Mouse (Mus musculus): ENCODE data around the gene Mesd.
A peak's percentile ranks its signal among the peaks of the same experiment; 100 is the strongest.
"Not testable (repeated sequence)": the region's sequence is repeated elsewhere in the genome, so short reads cannot be mapped to it uniquely, and the experiment has no call there.

Gene Mesd

DNA sequence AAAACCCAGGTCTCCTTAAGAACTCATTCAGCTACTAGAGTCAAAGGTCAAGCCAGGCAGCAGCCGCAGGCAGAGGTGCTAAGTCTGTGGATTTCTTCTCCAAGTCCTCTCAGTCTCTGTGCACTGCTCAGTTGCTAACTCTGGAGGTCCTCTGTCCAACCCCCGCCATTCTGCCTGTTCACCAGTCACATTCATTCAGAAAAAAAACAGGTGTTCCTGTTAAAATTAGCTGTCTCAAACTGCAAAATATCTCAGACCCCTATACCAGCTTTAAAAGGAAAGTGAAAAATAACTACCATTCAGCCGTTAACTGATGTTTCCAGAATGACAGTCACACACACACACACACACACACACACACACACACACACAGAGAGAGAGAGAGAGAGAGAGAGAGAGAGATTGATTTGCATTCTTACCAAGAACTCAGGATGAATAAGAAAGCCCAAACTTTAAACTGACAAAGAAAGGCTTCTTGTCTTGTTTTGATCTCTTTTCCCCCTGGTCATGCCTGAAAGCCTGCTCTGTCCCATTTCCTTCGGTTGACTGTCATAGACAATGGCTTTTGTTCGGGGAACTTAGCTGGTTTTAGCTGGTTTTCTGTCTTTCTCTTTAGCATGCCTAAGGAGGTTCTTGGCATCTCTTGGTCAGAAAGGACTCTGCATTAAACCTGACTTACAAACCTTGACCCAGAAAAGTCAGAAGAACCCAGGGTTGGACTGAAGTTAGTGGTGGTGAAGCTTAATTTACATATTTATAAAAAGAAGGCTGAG lies 5.4 kb upstream of the Mesd start:
- no peak for DNase-seq (ENCODE audit: low spot score)

DNA sequence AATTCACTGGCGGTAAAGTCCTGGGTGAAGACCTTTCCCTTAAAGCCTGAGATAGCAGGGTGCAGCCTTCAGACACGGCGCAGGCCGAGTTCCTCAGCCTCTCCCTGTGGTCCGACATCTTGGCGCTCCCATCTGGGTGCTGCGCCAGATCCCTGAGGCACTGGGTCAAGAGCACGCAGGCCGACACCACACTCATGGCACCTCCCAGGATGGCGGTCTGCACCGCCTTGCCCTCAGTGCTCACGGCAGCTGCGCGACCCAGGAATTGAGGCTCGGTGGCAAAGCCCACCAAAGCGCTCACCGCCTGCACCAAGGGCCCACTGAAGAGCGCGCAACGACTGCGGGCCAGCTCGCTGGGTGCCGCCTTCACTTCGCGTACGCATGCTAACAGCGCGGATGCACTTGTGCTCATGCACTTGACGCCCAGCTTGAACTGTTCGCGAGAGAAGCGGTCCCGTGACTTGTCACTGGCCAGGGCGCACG lies 2.1 kb upstream of the Mesd start:
- no peak for DNase-seq (ENCODE audit: low spot score)

DNA sequence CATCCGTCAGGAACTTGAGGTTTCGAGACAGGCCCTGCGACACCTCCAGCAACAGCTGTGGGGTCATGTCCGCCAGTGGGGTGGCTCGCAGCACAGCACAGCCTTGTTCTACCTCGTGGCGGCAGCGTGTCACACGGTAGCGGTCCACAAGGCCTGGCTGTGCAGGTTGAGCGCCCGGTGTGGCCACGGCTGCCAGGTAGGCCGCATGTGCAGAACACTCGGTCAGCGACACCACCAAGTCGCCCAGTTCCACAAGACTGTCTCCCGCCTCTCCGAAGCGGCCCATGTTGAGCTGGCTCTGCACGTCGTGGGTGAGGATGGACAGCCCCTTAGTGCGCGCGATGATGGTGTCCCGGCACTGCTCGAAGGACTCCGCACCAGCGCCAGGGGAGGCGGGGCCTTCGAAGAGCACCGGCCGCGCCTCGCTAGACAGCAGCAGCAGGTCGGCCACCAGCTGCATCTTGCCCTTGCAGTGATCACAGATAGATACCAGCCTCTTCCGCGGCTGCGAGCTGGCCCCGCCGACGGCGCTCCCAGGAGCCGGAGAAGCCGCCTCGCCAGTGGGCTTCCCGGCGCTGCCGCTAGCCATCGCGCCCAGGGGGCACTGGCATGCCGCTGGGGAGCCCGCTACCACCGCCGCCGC lies 1.5 kb upstream of the Mesd start:
- DNase-seq (ENCODE audit: low spot score) = peak; percentile 65

DNA sequence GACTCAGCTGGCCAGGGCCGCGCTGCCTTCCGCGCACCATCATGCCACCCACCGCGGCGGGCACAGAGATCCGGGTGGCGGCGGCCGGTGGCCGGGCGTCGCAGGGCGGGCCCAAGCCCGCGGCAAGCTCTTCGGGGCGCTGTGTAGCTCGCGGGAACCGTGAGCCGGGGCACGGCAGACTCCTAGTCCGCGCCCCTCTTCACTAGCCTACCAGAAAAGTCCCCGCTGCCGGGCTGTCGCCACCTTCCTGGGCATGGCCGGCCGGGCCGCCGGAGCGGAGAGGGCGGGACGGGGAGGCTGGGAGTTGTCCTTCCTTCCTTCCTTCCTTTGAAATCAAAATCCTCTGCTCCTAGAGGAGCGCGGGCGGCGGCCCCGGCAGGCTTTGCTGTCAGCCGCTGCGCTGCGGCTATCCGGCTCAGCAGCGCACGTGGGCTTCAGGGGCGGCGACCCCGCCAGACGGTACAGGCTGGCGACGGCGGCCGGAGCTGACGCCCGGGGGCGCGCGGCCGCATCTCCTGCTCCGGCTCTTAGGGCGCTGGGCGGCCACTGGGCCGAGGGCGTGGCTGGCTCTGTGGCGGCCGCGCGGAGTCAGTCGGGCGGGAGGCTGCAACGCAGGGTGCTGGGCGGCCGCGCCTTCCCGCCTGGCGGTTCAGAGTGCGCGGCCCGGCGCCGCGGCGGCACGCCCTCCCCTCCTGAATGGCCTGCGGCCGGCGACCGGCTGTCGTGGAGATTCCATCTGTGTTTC lies 818 bp upstream of the Mesd start:
- peak; percentile 70 for DNase-seq (ENCODE audit: low spot score)

DNA sequence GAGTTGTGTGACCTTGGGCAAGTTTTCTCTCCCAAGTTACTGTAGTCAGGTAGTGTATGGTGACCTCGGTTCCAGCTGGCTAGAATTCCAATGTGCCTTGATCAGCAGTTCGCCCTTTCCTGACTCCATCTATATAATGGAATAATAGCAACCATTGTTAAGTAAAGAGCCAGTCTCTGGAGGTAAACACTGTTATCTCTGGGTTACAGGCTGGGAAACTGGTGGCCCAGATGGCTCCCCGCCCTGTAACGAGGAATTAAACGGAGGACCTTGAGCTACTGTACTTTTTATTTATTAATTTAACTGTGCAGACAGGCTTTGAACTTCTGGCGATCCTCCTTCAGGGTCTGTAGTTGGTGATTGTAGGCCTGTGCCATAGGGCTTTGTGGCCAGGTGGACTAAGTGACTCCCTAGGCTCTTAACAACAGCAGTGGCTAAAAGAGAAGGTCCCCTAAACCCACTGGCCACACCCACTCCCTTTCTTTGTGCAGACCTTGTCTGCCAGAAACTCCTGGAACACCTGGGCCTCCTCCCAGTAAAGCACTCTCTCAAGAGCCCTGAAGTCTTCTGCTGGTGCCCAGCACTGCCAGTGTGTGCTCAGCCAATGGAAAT lies 761 bp downstream of the Mesd start:
- peak; percentile 79 for DNase-seq (ENCODE audit: low spot score)

DNA sequence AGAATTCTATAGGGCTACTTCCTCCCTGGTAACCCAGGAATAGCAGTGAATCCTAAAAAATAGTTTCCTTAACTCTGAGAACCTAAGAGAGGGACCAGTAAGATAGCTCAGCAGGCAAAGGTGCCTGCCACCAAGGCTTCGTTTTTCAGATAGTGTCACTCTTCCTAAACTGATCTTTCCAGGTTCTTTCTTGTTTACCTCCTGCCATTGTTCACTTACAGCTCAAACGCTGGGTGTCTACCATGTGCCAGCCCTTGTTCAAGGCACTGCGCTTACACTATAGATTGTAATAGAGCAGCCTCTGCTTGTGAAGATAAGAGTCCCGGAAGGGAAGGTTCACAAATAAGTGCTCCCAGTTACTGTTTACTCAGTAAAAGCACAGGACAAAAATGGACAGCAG lies 1.6 kb downstream of the Mesd start:
- peak; percentile 78 for DNase-seq (ENCODE audit: low spot score)

DNA sequence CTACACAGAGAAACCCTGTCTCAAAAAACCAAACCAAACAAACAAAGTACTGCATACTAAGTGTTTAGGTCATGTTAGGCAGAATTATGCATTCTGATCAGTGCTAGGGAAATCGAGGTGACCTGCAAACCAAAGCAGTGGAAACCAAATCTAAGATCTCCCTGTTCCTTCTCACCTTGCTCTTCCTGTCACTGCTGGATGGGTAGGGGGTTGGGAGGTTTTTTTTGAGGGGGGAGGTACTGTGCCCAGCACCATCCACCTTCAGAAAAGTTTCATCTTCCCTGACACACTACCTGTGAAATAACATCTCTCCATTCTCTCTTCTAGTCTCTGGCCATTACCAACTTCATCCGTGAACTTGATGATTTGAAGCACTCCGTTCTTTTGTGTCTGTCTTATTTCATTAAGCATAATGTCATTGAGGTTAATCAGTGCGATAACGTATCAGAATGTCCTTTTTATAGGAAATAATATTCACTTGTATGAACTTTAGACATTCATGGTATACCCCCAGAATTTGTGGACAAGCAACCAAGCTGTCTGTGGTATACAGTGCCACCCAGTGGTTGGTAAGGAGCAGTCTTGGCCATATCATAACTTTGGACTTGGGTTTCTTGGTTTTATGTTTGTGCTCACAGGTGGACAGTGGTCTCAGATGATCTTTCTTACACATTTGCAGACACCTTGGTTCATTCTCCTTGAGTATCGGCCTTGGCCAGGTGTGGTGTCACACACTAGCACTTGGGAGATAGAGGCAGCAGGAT lies 2.3 kb downstream of the Mesd start:
- peak; percentile 67 for DNase-seq (ENCODE audit: low spot score)

DNA sequence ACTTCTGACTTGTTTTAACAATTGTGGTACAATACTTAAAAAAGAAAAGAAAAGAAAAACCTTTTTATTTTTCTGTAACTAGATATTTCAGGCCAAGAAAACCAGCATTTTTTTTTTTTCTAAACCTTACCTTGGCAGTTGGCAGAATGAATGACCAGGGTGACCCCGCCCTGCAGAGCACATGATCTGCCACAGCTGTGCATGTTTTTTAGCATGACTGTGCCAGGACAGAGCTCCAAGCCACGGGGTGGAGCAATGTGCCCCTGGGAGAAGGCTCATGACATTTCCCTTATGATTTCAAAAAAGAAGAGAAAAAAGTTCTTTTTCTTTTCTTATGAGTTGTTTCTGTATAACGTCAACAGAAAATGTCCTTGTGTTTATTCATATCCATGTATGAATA lies 5.1 kb downstream of the Mesd start:
- DNase-seq (ENCODE audit: low spot score) = no peak

DNA sequence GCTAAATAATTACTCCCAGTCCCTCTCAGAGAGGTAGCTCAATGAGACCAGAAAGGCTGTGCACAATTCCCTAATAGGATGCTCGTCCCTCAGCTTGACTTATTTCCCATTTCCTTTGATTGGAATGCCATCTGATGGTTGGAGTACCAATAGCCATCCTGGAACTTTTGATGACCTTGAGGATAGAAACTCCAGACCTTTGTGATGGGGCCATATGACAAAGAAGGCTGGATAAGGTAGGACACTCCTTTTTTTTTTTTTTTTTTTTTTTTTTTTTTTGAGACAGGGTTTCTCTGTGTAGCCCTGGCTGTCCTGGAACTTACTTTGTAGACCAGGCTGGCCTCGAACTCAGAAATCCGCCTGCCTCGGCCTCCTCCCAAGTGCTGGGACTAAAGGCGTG lies 5.7 kb downstream of the Mesd start:
- DNase-seq (ENCODE audit: low spot score) = not testable (repeated sequence)

DNA sequence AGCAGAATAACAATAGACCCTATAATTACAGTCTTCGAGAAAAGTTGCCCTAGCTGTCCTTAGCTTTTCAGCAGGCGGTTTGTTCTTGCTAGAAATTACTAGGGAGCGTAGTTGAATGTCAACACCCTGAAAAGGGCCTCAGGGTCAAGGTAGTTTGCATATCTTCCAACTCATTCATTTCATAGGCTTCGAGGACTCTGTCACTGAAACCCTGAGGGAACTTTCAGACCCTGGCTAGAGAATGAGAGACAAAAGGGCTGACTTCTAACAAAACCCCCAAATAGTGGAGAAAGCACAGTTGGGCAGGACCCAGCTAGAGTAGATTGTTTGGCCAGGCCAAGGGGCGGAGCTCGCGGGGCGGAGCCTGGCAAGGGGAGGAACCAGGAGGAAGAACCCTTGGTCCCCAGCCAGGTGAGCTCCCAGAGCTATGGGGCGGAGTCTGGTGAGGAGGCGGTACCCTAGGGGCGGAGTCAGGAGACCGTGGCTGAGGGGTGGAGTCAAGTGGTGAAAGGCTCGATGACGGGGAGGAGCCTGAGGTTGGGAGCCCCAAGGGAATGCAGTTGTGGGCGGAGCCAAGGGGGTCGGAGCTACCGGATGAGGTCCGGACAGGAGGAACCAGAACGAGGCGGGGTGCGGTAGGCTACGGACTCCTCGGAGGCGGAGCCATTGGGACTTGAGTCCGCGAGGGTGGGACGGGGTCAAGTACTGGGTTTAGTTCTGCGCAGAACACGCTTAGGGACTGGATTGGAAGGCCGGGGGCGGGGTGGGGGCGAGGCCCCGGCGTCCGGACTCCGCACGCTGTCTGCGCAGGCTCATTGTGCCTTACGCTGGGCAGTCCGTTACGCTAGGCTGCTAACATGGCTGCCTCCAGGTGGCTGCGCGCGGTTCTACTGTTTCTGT lies 7.4 kb downstream of the Mesd start:
- DNase-seq (ENCODE audit: low spot score) = peak; percentile 100

DNA sequence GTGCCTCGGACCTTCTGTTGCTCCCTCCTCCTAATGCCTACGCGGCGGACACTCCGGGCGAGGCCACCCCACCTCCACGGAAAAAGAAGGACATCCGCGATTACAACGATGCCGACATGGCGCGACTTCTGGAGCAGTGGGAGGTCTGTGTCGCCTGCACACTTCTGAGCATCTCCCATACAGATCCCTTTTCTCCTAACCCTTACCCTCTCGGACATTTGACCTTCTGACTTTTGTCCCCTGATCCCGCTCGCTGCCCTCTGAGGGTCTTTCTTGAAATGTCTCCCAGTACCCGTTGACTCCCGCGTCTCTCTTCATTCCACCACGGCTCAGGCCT lies 8.0 kb downstream of the Mesd start:
- no peak for DNase-seq (ENCODE audit: low spot score)

DNA sequence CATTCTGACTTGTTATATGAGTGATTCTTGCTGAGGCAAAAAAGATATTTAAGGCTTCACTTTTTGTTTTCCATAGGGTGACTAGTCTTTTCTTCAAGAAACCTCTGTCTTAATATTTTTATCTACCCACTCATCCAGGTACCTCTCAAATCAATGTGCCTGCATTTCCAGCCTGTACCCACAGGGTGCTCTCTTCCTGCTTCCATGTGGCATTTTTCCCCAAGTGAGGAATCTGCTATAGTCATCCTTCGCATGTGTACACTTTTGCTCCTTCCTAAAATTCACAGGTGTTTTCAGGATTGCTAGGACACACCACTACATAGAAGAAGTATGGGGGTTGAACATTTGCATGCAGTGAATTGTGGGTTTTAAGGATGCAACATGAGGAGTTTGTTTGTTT lies 10.1 kb downstream of the Mesd start:
- no peak for DNase-seq (ENCODE audit: low spot score)

DNA sequence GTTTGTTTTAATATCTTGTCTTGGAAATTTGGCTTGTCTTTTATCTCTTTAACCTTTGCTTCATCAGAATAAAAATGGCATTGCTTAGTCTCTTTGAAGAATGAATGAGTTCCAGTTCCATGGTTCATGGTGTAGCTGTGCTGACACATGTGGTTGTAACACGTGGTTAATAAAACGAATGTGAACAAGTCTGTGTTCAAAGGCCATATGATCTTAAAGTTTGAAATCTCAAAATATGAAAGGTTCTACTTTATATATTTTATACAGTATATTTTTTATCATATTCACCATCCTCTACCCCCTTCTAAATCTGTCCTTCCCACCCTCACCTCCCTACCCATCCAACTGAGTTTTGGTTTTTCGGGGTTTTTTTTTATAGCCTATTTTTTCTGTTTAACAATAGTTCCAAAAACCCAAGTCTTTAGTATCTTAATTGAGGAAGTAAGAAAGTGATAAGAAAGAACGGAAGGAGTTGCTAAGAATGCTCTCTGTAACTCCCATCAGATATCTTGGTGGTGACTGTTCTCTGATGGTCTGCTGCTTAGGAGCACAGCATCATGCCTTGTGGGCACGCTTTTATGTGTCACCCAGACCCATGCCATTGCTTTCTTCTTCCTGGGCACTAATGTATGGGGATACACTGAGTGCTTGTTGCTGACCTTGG lies 11.9 kb downstream of the Mesd start:
- no peak for DNase-seq (ENCODE audit: low spot score)

DNA sequence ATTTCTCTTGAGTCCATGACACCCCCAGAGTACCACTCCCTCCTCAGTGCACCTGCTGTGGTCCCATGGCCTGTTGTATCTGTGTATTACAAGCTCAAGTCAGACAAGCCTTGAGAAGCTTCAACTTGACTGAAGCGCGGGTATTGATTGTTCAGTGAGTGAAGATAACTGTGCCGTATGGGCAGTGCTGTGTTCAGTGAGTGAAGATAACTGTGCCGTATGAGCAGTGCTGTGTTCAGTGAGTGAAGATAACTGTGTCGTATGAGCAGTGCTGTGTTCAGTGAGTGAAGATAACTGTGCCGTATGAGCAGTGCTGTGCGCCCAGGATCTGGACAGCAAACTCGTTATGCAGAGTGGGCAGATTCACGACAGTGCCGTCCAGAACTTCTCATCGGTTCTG lies 14.0 kb downstream of the Mesd start:
- DNase-seq (ENCODE audit: low spot score) = no peak

DNA sequence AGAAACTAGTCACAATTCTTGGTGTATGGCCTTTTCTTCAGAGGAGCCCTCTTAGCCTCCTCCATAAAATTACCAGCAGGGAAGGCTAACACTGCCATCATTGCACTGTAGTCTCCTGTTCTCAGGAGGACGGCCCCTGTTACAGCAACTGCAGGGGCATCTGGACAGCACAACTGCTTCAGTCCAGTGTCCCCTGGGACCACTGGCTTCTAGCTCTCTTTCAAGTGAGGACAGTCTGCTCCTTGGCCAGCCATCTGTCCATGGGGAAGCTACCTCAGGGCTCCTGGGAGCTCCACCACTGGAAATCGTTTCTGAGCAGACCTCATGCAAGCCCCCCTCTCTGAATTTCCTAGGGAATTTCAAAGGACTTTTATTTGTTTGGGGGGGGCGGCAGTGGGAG lies 16.3 kb downstream of the Mesd start:
- no peak for DNase-seq (ENCODE audit: low spot score)

DNA sequence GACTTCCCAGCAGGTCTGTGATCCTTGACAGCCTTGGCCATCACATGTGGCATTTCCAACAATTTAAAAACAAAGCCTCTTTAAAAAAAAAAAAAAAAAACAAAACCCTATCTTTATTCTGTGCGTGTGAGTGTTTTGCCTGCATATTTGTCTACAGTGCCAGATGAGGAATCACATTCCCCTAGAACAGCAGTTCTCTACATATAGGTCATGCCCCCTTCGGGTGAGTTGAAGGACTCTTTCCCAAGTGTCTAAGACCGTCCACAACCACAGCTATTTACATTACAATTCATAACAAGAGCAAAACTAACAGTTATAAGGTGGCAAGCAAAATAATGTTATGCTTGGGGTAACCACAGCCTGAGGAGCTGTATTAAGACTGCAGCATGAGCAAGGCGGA lies 17.2 kb downstream of the Mesd start:
- DNase-seq (ENCODE audit: low spot score) = no peak

DNA sequence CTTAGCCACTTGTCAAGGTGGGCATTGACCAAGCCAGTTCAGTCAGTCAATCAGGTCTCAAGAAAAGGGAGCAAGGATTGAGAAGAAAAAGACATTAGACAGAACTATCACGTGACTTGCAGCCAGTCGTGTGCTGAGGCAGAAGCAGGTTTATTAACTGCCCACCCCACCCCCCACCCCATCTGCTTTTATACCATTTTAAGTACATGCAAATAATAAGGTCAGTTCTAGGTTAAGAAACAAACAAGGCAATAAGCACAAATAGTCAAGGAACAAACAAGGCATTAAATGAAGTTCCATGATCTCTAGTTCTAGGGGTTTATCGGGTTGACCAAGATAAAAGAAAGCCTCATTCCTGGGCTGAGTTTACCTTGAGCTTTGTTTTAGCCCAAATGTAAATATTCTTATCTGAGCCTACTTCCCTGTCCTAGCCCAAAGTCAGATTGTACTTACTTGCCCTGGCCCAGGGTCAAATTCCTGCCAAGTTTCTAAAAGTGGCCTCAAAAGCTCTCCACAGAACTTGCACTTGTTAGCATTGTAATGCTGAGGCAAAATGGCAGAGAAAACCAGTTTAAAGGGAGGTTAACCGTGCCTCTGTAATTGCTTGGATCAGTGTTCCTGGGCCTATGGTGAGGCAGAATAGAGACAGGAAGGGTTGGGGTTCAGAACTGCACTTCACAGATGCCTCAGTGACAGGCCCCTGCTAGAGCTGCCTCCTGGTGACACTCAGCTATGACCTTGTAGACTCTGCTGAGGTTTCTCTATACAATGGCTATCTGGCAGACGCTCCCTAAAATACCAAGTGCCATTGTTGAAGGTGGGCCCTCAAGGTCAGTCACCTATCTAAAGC lies 18.3 kb downstream of the Mesd start:
- DNase-seq (ENCODE audit: low spot score) = no peak

DNA sequence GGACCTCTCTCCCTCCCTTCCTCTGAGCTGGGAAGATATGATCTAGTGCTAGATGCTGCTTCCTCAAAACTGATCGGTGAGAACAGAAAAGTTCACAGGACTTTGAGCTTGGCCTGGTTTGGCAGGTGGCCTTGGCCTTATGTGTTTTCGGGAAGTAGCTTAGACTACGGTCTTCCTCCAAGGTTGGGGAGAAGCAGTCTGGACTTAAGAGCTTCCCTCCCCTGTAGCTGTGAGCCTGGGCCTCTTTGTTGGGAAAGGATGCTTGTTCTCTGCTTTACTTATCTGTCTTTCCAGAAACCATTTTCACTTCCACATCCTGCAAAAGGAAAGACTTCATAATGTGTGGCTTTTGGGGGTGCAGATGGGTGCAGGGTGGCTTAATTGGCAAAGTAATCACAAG lies 20.6 kb downstream of the Mesd start:
- no peak for DNase-seq (ENCODE audit: low spot score)

DNA sequence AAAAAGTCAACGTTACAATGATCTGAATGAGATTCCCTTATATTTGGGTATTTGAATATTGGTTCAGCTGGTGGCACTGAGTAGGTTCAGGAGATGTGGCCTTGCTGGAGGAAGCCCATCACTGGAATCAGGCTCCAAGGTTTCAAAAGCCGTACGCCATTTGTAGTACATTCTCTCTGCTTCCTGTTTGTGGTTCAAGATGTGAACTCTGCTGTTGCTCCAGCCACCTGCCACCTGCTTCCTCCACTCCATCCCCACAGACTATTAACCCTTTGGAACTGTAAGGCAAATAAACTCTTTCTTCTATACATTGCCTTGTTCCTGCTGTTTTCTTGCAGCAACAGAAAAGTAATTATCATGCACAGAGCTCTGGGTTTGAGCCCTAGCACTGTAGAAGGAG lies 27.6 kb downstream of the Mesd start:
- no peak for DNase-seq (ENCODE audit: low spot score)
